Mouse (Mus musculus): ENCODE data around the gene Hs6st3. TPM values are rescaled to one million over a fixed set of nuclear protein-coding genes. Genes with fewer than 3 reads are reported as not detected.

Hs6st3 gene
- total RNA-seq, 2 experiments from 2014 or later: not detected

GRCm38 (mm10) chr14:119772040-119772439 is 633.9 kb downstream of the Hs6st3 start:
- intact Hi-C loops (cut with DNase I): no loop called here
- DNase-seq: no peak

GRCm38 (mm10) chr14:119776261-119776660 is 638.1 kb downstream of the Hs6st3 start:
- intact Hi-C loops (cut with DNase I): no loop called here
- DNase-seq: no peak

- no peak for DNase-seq
Observed at GRCm38 (mm10) chr14:119779982-119780588, 641.9 kb downstream of the Hs6st3 start.

GRCm38 (mm10) chr14:119781111-119781510 is 643.0 kb downstream of the Hs6st3 start:
- intact Hi-C loops (cut with DNase I): no loop called here
- no peak for DNase-seq

More at GRCm38 (mm10) chr14:119779982-119780588, 641.9 kb downstream of the Hs6st3 start:
- intact Hi-C loops (cut with DNase I): no loop called here

- intact Hi-C loops (cut with DNase I): no loop called here
- DNase-seq: no peak
Observed at GRCm38 (mm10) chr14:119789457-119789856, 651.3 kb downstream of the Hs6st3 start.

GRCm38 (mm10) chr14:119797172-119797850 is 659.2 kb downstream of the Hs6st3 start:
- intact Hi-C loops (cut with DNase I): no loop called here
- no peak for DNase-seq

- no peak for DNase-seq
- intact Hi-C loops (cut with DNase I): no loop called here
Observed at GRCm38 (mm10) chr14:119798561-119798960, 660.4 kb downstream of the Hs6st3 start.

- intact Hi-C loops (cut with DNase I): no loop called here
Observed at GRCm38 (mm10) chr14:119800856-119801255, 662.7 kb downstream of the Hs6st3 start.

GRCm38 (mm10) chr14:119813898-119814297 is 675.8 kb downstream of the Hs6st3 start:
- intact Hi-C loops (cut with DNase I): no loop called here
- no peak for DNase-seq

More at GRCm38 (mm10) chr14:119800856-119801255, 662.7 kb downstream of the Hs6st3 start:
- DNase-seq: no peak

GRCm38 (mm10) chr14:119815616-119816015 is 677.5 kb downstream of the Hs6st3 start:
- intact Hi-C loops (cut with DNase I): no loop called here
- DNase-seq: no peak

- no peak for DNase-seq
Observed at GRCm38 (mm10) chr14:119820562-119820961, 682.4 kb downstream of the Hs6st3 start.

GRCm38 (mm10) chr14:119831165-119832011 is 693.2 kb downstream of the Hs6st3 start:
- intact Hi-C loops (cut with DNase I): no loop called here
- DNase-seq: no peak

More at GRCm38 (mm10) chr14:119820562-119820961, 682.4 kb downstream of the Hs6st3 start:
- intact Hi-C loops (cut with DNase I): no loop called here

- intact Hi-C loops (cut with DNase I): no loop called here
Observed at GRCm38 (mm10) chr14:119832012-119832325, 693.8 kb downstream of the Hs6st3 start.

GRCm38 (mm10) chr14:119832940-119833339 is 694.8 kb downstream of the Hs6st3 start:
- intact Hi-C loops (cut with DNase I): no loop called here
- no peak for DNase-seq

More at GRCm38 (mm10) chr14:119832012-119832325, 693.8 kb downstream of the Hs6st3 start:
- DNase-seq: no peak

- intact Hi-C loops (cut with DNase I): no loop called here
- no peak for DNase-seq
Observed at GRCm38 (mm10) chr14:119834008-119834700, 696.0 kb downstream of the Hs6st3 start.

GRCm38 (mm10) chr14:119836051-119836450 is 697.9 kb downstream of the Hs6st3 start:
- intact Hi-C loops (cut with DNase I): no loop called here
- DNase-seq: no peak

GRCm38 (mm10) chr14:119847540-119847939 is 709.4 kb downstream of the Hs6st3 start:
- intact Hi-C loops (cut with DNase I): no loop called here
- no peak for DNase-seq

GRCm38 (mm10) chr14:119848759-119849298 is 710.7 kb downstream of the Hs6st3 start:
- intact Hi-C loops (cut with DNase I): no loop called here
- DNase-seq: no peak

GRCm38 (mm10) chr14:119849338-119849737 is 711.2 kb downstream of the Hs6st3 start:
- intact Hi-C loops (cut with DNase I): no loop called here

GRCm38 (mm10) chr14:119852139-119852538 is 714.0 kb downstream of the Hs6st3 start:
- no peak for DNase-seq
- intact Hi-C loops (cut with DNase I): loop anchor here (5.0 kb wide), 2 partner anchors 750 to 810 kb away; no protein-coding TSS in a partner anchor

More at GRCm38 (mm10) chr14:119849338-119849737, 711.2 kb downstream of the Hs6st3 start:
- DNase-seq: no peak

All from heart, postnatal 36 days (tissue).